Mouse (Mus musculus): ENCODE results near the gene Mpst. TPM values are rescaled to one million over a fixed set of nuclear protein-coding genes. Genes with fewer than 3 reads are reported as not detected.

The Mpst gene
- polyA plus RNA-seq, 2 experiments, result 1.8 to 53.8 TPM

- ATAC-seq (ENCODE audit: low FRiP score, low read depth), result no peak
- Histone ChIP-seq H3K4me1 (ENCODE audit: control insufficient read depth, insufficient read depth, low read length) (peaks cover 19% of the 10 kb centered on the region), H3K4me2 (replicated peaks; ENCODE audit: low read depth, low read length, severe bottlenecking) (no peak overlapping the region), H3K9ac (ENCODE audit: low read depth, low read length, severe bottlenecking) (no peak overlapping the region), H3K4me3 (replicated peaks; ENCODE audit: low read length) (no peak overlapping the region), H3K27ac (replicated peaks; ENCODE audit: low read depth, low read length) (no peak overlapping the region), H3K27me3 (ENCODE audit: control insufficient read depth, insufficient read depth, low read length) (no peaks in the 10 kb centered on the region; the same call in 1 of the 2 replicates), H3K9me3 (ENCODE audit: control insufficient read depth, low read length) (no peaks in the 10 kb centered on the region), H3K36me3 (ENCODE audit: control insufficient read depth, insufficient read depth, low read length) (no peaks in the 10 kb centered on the region)
- DNase-seq (ENCODE audit: low spot score), result no peak
- TF ChIP-seq POLR2A (IDR thresholded peaks at IDR 0.05; ENCODE audit: borderline replicate concordance, extremely low read depth, insufficient read depth, insufficient read length), result no peak
- WGBS, result 46% methylated on average over 3 of the region's 3 CpGs
Measured at GRCm38 (mm10) chr15:78403301-78403741, 2.9 kb upstream of the Mpst start.

- Histone ChIP-seq H3K4me2 (replicated peaks; ENCODE audit: low read depth, low read length, severe bottlenecking) (no peak overlapping the region), H3K36me3 (ENCODE audit: control insufficient read depth, insufficient read depth, low read length) (no peaks in the 10 kb centered on the region), H3K9ac (ENCODE audit: low read depth, low read length, severe bottlenecking) (peak overlapping the region; percentile 12; the same call in 1 of the 2 replicates), H3K4me3 (replicated peaks; ENCODE audit: low read length) (no peak overlapping the region), H3K9me3 (ENCODE audit: control insufficient read depth, low read length) (no peaks in the 10 kb centered on the region), H3K27me3 (ENCODE audit: control insufficient read depth, insufficient read depth, low read length) (peaks cover 5% of the 10 kb centered on the region), H3K27ac (replicated peaks; ENCODE audit: low read depth, low read length) (no peak overlapping the region), H3K4me1 (ENCODE audit: control insufficient read depth, insufficient read depth, low read length) (peaks cover 19% of the 10 kb centered on the region)
- WGBS, result 59% methylated on average over 1 of the region's 1 CpGs
- ATAC-seq (ENCODE audit: low FRiP score, low read depth) (no peak), DNase-seq (ENCODE audit: low spot score) (no peak)
- no peak for TF ChIP-seq POLR2A (IDR thresholded peaks at IDR 0.05; ENCODE audit: borderline replicate concordance, extremely low read depth, insufficient read depth, insufficient read length)
Measured at GRCm38 (mm10) chr15:78403896-78404295, 2.3 kb upstream of the Mpst start.

GRCm38 (mm10) chr15:78405098-78405497, 1.1 kb upstream of the Mpst start:
- H3K9ac ChIP-seq (ENCODE audit: low read depth, low read length, severe bottlenecking), result no peak overlapping the region

GRCm38 (mm10) chr15:78405517-78406211, 552 bp upstream of the Mpst start, which contains the start of gene Tst:
Gene Tst, minus strand, starts transcription at chr15:78405907.
- H3K4me2 ChIP-seq (replicated peaks; ENCODE audit: low read depth, low read length, severe bottlenecking), result peak within 1 kb of the TSS; percentile 97
- H3K4me3 ChIP-seq (replicated peaks; ENCODE audit: low read length), result peak within 1 kb of the TSS; percentile 72
- H3K4me1 ChIP-seq (ENCODE audit: control insufficient read depth, insufficient read depth, low read length), result peaks cover 25% of the 10 kb centered on the region
- TF ChIP-seq POLR2A (IDR thresholded peaks at IDR 0.05; ENCODE audit: borderline replicate concordance, extremely low read depth, insufficient read depth, insufficient read length), result no peak
- peak within 1 kb of the TSS; percentile 74 for H3K9ac ChIP-seq (ENCODE audit: low read depth, low read length, severe bottlenecking)
- ATAC-seq (ENCODE audit: low FRiP score, low read depth) (peak; percentile 66), DNase-seq (ENCODE audit: low spot score) (peak; percentile 87)
- 2% methylated on average over 32 of the region's 34 CpGs for WGBS
- no peaks in the 10 kb centered on the region for H3K9me3 ChIP-seq (ENCODE audit: control insufficient read depth, low read length)
- H3K36me3 ChIP-seq (ENCODE audit: control insufficient read depth, insufficient read depth, low read length), result no peaks in the 10 kb centered on the region
- H3K27me3 ChIP-seq (ENCODE audit: control insufficient read depth, insufficient read depth, low read length), result peaks cover 23% of the 10 kb centered on the region
- peak within 1 kb of the TSS; percentile 89 for H3K27ac ChIP-seq (replicated peaks; ENCODE audit: low read depth, low read length)

More at GRCm38 (mm10) chr15:78405098-78405497, 1.1 kb upstream of the Mpst start:
- Histone ChIP-seq H3K36me3 (ENCODE audit: control insufficient read depth, insufficient read depth, low read length) (no peaks in the 10 kb centered on the region), H3K27me3 (ENCODE audit: control insufficient read depth, insufficient read depth, low read length) (peaks cover 17% of the 10 kb centered on the region), H3K27ac (replicated peaks; ENCODE audit: low read depth, low read length) (no peak overlapping the region), H3K4me1 (ENCODE audit: control insufficient read depth, insufficient read depth, low read length) (peaks cover 24% of the 10 kb centered on the region), H3K9me3 (ENCODE audit: control insufficient read depth, low read length) (no peaks in the 10 kb centered on the region), H3K4me2 (replicated peaks; ENCODE audit: low read depth, low read length, severe bottlenecking) (peak overlapping the region; percentile 97), H3K4me3 (replicated peaks; ENCODE audit: low read length) (peak overlapping the region; percentile 72)
- no peak for TF ChIP-seq POLR2A (IDR thresholded peaks at IDR 0.05; ENCODE audit: borderline replicate concordance, extremely low read depth, insufficient read depth, insufficient read length)
- no peak for ATAC-seq (ENCODE audit: low FRiP score, low read depth)
- WGBS, result 55% methylated on average over 11 of the region's 11 CpGs
- no peak for DNase-seq (ENCODE audit: low spot score)

GRCm38 (mm10) chr15:78409570-78410052, 3.4 kb downstream of the Mpst start:
- H3K9ac ChIP-seq (ENCODE audit: low read depth, low read length, severe bottlenecking), result peak overlapping the region; percentile 44; the same call in 1 of the 2 replicates
- no peak overlapping the region for H3K27ac ChIP-seq (replicated peaks; ENCODE audit: low read depth, low read length)
- ATAC-seq (ENCODE audit: low FRiP score, low read depth) (no peak), DNase-seq (ENCODE audit: low spot score) (no peak)
- no peak for TF ChIP-seq POLR2A (IDR thresholded peaks at IDR 0.05; ENCODE audit: borderline replicate concordance, extremely low read depth, insufficient read depth, insufficient read length)
- no peaks in the 10 kb centered on the region for H3K9me3 ChIP-seq (ENCODE audit: control insufficient read depth, low read length)
- peaks cover 31% of the 10 kb centered on the region for H3K27me3 ChIP-seq (ENCODE audit: control insufficient read depth, insufficient read depth, low read length)
- 17% methylated on average over 12 of the region's 12 CpGs for WGBS
- H3K36me3 ChIP-seq (ENCODE audit: control insufficient read depth, insufficient read depth, low read length), result peaks cover 3% of the 10 kb centered on the region; the same call in 1 of the 2 replicates
- peaks cover 16% of the 10 kb centered on the region for H3K4me1 ChIP-seq (ENCODE audit: control insufficient read depth, insufficient read depth, low read length)
- H3K4me2 ChIP-seq (replicated peaks; ENCODE audit: low read depth, low read length, severe bottlenecking), result peak overlapping the region; percentile 39
- peak overlapping the region; percentile 21 for H3K4me3 ChIP-seq (replicated peaks; ENCODE audit: low read length)

Measured in limb, embryonic 14.5 days (tissue).